Mouse (Mus musculus): Measurements from ENCODE around the gene Sf3a1.
A peak's percentile ranks its signal among the peaks of the same experiment; 100 is the strongest.
"Not testable (repeated sequence)": the region's sequence is repeated elsewhere in the genome, so short reads cannot be mapped to it uniquely, and the experiment has no call there.

The Sf3a1 gene

GRCm38 (mm10) chr11:4138964-4139363 is 21.2 kb upstream of the Sf3a1 start:
- DNase-seq, result no peak

DNA sequence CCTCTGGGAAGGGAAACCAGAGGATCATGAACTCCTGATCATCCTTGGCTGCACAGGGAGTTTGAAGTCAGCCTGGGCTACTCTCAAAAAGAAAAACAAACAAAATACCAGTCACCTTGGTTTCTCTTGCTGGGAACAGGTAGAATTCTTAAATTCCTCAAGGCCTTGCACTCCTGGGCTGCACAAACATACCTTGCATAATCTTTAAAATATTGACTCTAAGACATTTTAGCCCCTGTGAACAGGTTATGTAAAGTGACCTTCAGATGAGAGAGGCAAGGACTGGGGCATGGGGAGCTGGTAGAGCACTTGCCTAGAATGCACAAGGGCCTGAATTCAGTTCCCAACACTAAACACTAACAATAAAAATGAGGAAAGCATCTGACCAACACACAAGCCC is 18.6 kb upstream of the Sf3a1 start:
- DNase-seq, result no peak

GRCm38 (mm10) chr11:4142352-4142751 is 17.8 kb upstream of the Sf3a1 start:
- DNase-seq, result no peak

DNA sequence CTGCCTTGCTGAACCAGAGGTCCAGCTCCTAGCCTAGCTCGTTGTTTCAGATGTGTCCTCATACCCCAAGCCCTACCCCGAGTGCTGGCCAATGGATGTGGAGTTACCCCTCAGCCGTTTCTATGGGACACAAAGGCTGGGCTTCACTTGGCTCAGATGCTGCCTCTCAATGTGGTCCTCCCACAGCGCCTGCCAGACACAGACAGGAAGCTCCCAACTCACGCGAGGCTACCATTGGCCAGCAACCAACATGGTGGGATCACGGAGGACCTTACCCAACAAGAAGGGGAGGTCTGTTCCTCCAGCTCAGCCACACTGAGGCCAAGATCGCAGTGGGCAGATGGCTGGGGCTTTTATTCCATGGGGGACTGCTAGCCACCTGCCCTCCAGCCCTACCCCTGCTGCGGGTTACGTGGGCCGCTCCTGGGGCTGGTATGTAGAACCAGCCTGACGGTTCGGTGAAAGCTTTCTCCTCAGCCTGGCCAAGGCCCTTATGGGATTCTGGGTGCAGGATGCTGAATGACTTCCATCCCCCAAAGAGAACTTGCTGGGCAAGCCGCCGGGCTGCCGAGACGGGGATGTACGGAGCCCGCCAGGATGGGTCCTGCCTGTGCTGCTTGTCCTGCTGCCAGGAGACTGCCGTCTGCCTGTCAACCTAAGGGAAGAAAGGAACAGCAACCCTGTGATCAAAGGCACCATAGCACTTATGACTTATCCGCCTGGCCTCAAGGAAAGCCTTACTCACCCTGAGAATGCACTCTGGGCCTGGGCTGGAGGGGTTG is 16.7 kb upstream of the Sf3a1 start:
- no peak for DNase-seq

DNA sequence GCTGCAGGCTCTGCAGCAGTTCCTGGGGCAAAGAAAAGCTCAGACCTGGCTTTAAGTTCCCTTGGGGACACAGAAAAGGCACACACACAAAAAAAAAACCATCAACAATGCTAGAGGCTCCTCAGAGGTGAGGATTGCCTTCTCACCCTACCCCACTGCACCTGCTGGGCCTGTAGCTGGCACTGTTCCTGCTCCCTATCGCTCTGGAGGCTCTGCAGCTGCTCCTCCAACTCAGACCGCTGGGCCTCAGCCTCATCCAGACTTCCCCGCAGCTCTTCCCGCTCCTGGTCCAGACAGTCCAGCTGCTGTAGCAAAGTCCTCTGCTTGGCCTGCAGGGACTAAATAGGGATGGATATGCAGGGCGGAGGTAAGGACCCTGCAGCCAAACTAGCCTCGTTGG is 13.8 kb upstream of the Sf3a1 start:
- DNase-seq, result no peak

- DNase-seq, result no peak
Measured at GRCm38 (mm10) chr11:4147098-4147497, 13.1 kb upstream of the Sf3a1 start.

DNA sequence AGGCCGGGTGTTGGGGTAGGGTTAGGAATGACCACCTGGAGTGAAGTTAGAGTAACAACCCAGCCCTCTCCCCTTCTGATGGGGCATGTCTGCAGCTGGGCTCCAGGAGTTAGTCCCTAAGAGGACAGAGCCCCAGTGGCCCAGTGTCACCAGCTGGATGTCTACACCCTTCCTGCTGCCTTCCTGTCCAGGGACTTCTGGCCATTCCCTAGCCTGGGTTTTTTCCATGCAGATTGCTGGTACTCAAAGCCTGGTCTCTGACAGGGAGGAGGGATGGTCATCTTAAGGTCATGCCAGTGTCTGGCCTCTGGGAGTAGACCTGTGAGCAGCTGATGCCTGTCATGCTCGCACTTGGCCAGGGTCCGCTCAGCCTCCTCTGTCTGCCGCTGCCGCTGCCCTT is 12.0 kb upstream of the Sf3a1 start:
- DNase-seq, result peak in 1 of 2 experiments; percentile 17

- DNase-seq, result no peak
Measured at GRCm38 (mm10) chr11:4148536-4149156, 11.5 kb upstream of the Sf3a1 start.

GRCm38 (mm10) chr11:4149886-4150285 is 10.3 kb upstream of the Sf3a1 start:
- no peak for DNase-seq

- DNase-seq, result no peak
Measured at GRCm38 (mm10) chr11:4153694-4154093, 6.5 kb upstream of the Sf3a1 start.

GRCm38 (mm10) chr11:4155641-4156040 is 4.5 kb upstream of the Sf3a1 start:
- DNase-seq, result no peak

DNA sequence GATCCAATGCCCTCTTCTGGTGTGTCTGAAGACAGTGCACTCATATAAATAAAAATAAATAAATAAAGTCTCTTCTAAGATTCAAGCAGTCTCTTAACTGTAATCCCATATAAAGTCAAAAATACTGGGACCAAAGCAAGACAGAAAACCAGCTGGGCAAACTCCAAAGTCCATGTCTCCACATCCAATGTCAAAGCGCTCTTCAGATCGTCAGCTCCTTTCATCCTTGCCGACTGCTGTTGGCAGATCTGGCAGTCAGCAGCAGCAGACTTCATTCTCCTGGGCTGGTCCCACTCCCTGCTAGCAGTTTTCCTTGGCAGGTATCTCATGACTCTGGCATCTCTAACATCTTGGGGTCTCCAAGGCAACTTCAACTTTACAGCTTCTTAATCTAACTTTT is 1.5 kb upstream of the Sf3a1 start:
- DNase-seq, result no peak

DNA sequence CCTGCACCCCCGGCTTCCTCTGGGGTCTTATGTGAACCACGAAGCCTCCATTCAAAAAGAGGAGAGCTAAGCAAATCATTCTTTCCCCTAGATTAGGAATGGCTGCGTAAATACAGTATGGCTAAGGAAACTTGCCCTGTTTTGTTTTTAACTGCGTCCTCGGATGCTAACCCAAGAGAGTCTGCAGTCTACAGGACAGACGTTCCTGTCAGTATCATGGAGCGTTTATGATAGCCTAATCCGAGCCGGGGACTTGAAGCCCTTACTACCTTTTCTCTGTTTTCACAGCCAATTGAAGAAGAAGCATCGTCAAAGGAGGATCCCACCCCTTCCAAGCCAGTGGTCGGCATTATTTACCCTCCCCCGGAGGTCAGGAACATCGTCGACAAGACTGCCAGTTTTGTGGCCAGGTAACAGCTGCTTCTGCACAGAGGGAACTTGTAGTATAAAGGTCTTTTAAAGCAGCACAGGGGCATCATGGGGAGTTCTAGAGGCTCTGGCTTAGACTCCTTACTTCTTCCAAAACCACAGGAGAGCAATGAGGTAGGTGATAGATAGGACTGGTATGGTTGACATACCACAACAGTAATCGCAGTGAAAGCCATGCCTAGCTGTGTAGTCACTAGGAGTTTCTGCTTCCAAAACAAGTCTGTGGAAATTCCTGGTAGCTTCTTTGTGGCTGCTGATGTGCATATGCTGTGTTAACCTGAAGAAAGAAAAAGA is 769 bp downstream of the Sf3a1 start:
- no peak for DNase-seq

DNA sequence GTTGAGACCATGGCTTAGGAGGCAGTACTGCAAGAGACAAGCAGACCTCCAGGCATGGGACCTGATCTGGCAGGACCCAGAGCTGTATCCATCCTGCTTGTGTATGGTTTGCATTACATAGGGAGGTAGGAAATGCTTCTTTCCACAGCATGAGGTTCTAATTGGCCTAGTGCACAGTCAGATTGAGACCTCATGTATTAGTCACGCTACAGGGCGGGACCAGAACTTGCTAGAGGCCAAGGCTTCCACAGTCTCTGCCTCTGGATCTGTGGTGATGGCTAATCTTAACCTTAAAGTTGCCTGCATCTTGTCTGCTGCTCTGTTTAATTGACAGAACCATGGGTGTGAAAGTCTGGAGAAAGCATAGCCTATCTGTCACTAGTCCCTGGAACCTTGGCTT is 4.6 kb downstream of the Sf3a1 start:
- DNase-seq, result no peak

DNA sequence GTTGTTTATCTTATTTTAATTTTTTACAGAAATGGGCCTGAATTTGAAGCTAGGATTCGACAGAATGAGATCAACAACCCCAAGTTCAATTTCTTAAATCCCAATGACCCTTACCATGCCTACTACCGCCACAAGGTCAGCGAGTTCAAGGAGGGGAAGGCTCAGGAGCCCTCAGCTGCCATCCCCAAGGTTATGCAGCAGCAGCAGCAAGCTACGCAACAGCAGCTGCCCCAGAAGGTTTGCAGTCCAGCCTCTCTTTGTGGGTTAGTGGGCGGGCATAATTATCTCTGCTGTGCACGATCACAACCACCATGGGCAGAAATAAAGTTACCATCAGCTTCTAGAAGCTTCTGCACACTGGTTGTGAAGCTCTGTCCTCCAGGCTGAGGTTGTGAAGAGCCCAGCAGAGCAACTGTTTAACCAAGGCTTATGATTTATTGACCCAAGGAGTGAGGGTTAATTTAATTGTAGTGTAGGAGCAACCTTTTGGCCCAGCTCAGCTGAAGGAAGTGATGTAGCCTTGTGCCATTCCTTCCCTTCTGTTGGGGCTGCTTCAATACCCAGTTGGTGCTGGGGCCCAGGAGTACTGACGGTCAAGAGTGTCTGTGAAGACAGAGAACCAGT is 6.4 kb downstream of the Sf3a1 start:
- no peak for DNase-seq

- no peak for DNase-seq
Measured at GRCm38 (mm10) chr11:4174586-4174985, 14.4 kb downstream of the Sf3a1 start.

GRCm38 (mm10) chr11:4177716-4178115 is 17.6 kb downstream of the Sf3a1 start:
- DNase-seq, result no peak

DNA sequence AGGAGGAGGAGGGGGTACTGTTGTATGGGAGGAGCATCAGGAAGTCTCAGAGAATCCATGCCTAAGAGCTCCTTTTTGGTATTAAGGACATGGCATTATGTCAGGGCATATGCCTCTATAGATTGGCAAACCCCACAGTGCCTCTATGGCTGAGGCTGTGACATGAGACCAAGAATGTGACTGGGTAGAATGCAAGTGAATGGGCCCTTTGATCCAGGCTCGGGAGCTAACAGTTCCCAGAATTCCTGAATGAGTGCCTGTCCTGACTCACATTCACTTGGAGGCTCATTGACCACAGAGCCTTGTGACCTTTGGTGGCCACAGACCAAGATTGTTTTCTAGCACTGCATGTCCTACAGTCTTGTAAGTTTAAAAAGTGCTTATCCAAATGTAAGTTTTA is 21.9 kb downstream of the Sf3a1 start:
- no peak for DNase-seq

DNA sequence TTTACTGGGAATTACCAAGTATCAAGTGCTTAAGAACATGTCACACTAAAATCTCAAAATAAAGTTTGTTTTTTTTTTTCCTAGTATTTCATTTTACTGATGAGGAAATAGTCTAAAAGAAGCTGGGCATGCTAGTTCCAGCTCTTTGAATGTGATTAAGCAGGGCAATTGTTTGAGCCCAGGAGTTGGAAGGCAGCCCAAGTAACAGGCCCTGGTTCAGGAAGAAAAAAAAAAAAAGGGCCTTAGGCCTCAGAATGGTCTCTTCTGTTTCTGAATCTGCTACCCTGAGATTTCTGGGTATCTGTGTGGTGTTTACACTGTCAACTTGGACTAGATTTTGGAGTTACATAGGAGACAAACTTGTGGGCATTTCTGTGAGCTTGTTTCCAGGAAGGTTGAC is 23.4 kb downstream of the Sf3a1 start:
- no peak for DNase-seq

DNA sequence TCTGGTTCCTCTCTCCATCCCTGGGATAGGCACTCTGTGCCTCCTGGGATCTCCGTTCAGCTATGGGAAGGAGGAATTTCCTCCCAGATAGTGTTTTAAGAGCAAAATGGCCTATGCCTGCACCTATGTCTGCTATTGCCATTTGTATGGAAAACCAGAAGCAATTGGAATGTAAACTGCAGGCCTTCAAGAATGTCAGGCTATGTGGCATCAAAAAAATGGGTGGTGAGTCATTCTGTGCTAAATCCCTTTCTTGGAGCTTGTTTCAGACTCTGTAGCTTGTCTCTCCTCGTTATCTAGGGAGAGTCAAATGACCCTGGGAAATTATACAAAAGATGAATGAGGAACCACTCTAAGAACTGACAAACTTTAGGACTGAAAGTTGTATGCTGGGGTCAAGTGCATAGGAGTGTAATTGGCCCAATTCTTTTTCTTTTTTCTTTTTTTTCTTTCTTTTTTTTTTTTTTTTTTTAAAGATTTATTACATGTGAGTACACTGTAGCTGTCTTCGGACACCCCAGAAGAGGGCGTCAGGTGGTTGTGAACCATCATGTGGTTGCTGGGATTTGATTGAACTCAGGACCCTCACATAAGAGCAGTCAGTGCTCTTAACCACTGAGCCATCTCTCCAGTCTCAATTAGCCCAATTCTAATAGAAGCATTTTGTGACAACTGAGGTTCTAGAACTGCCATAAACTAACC is 24.3 kb downstream of the Sf3a1 start:
- no peak for DNase-seq

GRCm38 (mm10) chr11:4185480-4185879 is 25.3 kb downstream of the Sf3a1 start:
- not testable (repeated sequence) for DNase-seq

DNA sequence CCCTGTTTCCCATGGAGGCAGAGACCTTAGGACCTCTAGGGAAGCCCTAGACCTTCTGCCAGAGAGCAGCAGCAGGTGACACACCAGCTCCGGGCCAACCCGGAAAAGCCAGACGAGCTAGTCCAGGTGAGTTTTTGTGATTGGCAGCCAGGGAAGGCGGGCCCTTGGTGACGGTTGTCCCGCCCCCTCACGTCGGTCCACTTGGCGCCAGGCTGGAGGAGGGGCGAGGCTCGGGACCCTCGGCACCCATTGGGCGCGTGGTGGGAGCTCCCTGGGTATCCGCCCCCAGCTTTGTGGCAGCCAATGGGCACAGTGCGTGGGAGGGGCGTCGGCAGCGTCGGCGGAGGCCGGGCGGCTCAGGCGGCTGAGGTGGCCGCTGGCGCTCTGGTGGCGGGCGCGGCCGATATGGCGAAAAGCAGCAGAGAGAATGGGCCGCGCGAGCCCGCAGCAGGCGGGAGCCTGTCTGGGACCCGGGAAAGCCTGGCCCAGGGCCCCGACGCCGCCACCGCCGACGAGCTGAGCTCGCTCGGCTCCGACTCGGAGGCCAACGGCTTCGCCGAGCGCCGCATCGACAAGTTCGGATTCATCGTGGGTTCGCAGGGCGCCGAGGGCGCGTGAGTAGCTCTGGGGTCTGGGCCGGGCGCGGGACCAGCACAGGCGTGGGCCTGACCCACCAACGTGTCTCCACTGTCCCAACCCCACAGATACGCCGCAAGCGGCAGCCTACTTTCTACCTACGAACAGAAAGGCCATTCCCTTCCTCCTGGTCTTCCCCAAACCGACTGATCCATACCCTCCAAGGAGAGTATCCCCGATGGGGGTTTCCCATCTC is 26.6 kb downstream of the Sf3a1 start, which contains the start of gene Tbc1d10a:
Gene Tbc1d10a (plus strand): TSS at position 304 of the 832 bp plus-strand sequence.
- peak; percentile 99 for DNase-seq
